Mouse (Mus musculus) G1E (cell line): Measurements from ENCODE around the gene Tra2b.

ENCODE experiments used
- CTCF ChIP-seq: IDR thresholded peaks from 2 replicates; pipeline ENCODE4 v1.5.1; 2012; ENCODE audit warnings: low read depth, low read length, inconsistent platforms, mixed read lengths
- GATA1 ChIP-seq: IDR thresholded peaks from 2 replicates; pipeline ENCODE4 v1.6.1; 2012; ENCODE audit warnings: borderline replicate concordance, low read length, inconsistent platforms, mixed read lengths
- GATA2 ChIP-seq: IDR thresholded peaks from 2 replicates; pipeline ENCODE4 v1.6.1; 2012; ENCODE audit warnings: low read depth, low read length, inconsistent platforms, borderline replicate concordance
- POLR2AphosphoS5 ChIP-seq: IDR thresholded peaks from 2 replicates; pipeline ENCODE4 v1.6.1; 2012; ENCODE audit warnings: low read depth, low read length, inconsistent platforms; ENCODE audit not compliant: insufficient replicate concordance
- TAL1 ChIP-seq: conservative IDR thresholded peaks from 2 replicates; pipeline ENCODE4 v1.6.1; 2012; ENCODE audit warnings: low read depth, low read length, inconsistent platforms, mixed read lengths

DNA sequence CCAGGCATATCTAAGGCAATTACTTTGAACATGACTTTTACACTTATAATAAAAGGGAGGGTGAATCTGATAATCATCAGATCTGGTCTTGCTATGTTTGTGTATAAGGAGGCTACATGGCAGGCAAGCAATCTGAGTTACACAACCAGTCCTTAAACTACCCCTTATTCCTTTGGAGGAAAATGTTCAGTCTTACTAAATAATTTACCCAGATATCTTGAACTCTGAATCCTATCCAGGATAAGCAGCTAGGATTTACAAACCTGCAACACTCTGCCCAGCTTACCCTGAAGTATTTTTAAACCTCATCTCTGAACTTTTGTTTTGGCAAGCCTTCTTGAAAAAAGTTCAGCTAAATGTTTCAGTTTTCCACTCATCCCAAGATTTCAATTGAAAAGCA is 2.7 kb downstream of the Tra2b start:
- TF ChIP-seq CTCF (no peak), GATA2 (no peak), TAL1 (no peak), POLR2AphosphoS5 (no peak), GATA1 (no peak)
